Mouse (Mus musculus) left cerebral cortex, postnatal 10 days (tissue): ENCODE measurements around the gene Gk5. TPM values are rescaled to one million over a fixed set of nuclear protein-coding genes. Genes with fewer than 3 reads are reported as not detected.
A peak's percentile ranks its signal among the peaks of the same experiment; 100 is the strongest.
"Not testable (repeated sequence)": the region's sequence is repeated elsewhere in the genome, so short reads cannot be mapped to it uniquely, and the experiment has no call there.

Source experiments
- DNase-seq, 2 experiments: peaks; one replicate each; pipeline ENCODE4 v3.0.0; 2021 to 2022; ENCODE audit warnings: low spot score in 2 of 2, mixed read lengths in 1 of 2; ENCODE audit errors: extremely low spot score in 1 of 2
- intact Hi-C: fragments of 180-260 bp; cut with DNase I; formaldehyde crosslinking; loops from one replicate; pipeline ENCODE4 v1.15.1; 2025
- total RNA-seq, 2 experiments: library from RNA; stranded (reverse); gene quantifications; 2 replicates each; pipeline ENCODE4 v1.2.3; 2021

Gene Gk5
- total RNA-seq, 2 experiments from 2014 or later = 6.0 to 6.5 TPM

DNA sequence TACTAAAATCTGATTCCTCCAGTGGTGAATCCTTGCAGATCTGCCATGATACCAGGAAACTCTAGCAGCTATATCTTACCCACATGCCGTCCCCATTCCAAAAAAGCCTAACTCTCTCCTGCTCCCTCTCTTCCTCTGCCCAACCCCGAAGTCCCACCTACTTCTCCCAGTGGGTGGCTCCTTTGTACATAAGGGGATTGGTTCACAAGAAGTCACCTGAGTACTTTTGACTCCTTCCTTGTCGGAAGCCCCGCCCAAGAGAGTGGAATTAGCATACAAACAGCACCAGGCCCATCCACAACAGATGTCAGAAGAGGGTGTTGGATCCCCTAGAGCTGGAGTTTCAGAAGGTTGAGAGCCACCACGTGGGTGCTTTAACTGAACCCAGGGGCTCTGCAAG lies 20.7 kb downstream of the Gk5 start:
- DNase-seq = no peak
- intact Hi-C loops = no loop called here

DNA sequence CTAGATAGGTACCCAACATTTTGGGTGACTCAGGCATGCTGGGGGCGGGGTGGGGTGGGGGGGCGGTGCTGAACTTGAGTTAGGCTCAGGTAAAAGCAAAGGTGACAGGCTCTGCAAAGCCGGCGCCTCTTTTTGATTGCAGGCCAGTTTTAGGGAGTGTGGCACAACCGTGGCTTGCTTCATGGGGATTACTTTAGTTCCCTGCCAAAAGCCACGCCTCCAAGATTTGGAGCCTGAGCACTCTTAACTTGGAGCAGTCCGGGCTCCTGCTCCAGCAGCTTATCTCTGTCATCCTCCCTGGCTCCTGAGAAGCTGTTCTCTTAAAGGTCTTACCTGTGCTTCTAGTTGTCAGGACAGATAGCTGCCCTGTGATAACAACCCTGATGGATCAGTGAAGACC lies 21.8 kb downstream of the Gk5 start:
- intact Hi-C loops = no loop called here
- no peak for DNase-seq

DNA sequence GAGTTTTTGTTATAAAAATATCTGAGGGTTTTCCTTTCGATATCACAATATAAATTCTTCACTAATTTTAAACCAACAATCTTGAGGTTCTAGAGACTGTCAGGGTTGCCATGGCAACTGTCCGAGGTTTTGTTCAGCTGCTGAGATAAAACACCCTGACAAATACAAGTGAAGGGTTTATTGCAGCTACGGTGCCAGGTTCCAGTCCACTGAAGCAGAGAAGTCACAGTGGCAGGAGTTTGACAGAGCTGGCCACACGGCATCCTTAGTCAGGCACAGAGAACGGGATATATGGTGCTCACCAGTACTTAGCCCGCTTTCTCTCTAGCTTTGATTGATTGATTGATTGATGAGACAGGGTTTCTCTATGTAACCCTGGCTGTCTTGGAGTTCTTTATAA lies 23.3 kb downstream of the Gk5 start:
- intact Hi-C loops = no loop called here
- no peak for DNase-seq

DNA sequence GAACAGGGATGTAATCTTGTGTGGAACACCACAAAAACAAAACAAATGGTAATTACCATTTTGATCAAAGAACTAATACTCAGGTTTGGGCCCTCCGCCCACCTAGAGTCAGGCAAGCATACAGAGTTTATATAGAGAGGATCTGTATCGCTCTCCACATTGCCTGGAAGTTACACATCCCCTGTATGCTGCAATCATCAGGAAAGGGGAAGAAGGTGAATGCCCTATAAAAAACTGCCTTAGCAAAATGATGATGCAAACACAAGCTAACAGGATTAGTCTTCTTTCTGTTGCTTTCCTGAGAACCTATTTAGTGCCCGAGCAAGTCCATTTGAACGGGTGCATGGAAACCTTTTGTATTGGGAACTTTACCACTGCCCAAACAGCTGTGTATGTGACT lies 24.5 kb downstream of the Gk5 start:
- intact Hi-C loops = no loop called here
- DNase-seq = no peak

DNA sequence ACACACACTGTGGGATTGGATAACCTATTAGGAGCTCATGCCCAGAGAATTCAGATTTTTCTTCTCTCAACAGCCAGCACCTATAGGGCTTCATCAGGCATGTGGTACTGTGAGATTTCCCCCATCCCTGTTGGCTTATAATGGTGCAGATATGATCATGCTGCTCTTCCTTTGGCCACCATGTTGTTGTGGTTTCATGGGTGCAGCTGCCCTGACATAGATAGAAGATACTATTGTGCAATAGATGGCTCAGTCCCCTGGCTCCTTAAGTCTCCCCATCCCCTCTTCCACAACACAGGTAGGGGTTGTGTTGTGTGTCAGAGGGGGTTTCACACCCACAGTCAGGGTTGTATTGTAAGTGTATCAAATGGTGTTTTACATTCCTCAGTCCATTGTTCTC lies 25.7 kb downstream of the Gk5 start:
- DNase-seq = no peak
- intact Hi-C loops = no loop called here

DNA sequence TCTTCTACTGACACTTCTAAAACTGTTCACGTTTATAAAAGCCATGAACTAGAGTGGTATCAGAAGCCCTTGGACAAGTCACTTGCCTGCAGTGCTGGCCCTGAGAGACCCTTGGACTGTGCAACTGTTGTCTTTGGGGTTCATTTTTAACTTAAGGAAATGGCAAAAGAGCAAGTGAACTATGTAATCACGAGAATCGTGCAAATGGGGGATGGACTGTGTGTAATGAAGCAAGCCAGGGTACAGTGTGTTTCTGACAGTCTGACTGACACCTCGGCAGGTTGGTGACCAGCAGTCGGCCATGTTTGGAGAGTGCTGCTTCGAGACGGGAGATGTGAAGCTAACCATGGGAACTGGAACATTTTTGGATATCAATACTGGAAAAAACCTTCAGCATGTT lies 33.6 kb downstream of the Gk5 start:
- no peak for DNase-seq
- intact Hi-C loops = no loop called here

DNA sequence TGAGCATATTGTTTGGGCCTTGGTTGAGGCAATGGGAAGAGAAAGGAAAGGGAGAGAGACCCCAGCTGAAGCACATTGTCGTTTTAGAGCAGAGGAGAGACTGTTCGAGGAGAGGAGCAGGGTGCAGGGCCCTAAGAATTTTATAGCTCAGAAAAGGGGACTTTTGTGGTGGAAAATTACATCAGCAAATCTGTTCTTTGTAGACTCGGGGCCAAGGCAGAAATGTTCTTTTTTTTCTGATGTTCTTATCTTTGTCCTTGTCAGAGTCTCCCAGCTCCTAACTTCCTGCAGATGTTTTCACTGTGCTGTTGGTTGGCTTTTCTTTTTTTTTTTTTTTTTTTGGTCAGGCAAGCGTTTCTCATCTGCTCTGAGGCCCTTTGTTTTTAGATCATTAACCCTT lies 39.3 kb downstream of the Gk5 start:
- intact Hi-C loops = no loop called here
- no peak for DNase-seq

DNA sequence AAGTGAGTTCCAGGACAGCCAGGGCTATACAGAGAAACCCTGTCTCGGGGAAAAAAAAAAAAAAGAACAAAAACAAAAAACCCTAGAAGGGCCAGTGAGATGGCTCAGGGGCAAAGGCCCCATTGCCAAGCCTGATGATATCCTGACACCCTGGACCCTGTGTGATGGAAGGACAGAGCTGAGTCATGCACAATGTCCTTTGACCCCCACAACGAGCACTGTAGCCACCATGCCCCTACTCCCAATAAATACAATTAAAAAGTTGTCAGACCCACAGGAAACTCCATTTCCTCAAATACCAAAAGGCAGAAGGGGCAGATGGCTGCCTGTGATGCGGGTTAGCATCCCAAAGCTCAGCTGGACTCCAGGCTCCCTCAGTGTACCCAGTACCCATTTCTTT lies 39.9 kb downstream of the Gk5 start:
- no peak for DNase-seq
- intact Hi-C loops = no loop called here

DNA sequence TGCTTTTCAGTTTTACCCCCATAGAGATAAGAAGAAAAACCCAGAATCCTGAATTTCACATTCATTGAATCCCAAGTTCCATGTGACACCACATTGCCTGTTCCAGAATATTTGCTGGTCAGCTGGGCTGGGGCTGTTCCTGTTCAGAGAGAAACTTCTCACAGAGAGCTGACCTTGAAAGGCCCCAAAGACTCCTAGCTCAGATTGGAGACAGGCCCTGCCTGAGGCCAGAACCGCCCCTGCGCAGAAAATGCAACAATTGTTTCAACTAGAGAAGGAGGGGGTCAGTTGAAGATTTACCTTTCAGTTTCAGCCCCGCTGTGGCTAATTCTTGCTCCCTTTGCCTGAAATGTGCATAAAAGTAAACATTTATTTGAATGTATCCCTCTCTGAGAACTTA lies 41.6 kb downstream of the Gk5 start:
- intact Hi-C loops = no loop called here
- DNase-seq = no peak

DNA sequence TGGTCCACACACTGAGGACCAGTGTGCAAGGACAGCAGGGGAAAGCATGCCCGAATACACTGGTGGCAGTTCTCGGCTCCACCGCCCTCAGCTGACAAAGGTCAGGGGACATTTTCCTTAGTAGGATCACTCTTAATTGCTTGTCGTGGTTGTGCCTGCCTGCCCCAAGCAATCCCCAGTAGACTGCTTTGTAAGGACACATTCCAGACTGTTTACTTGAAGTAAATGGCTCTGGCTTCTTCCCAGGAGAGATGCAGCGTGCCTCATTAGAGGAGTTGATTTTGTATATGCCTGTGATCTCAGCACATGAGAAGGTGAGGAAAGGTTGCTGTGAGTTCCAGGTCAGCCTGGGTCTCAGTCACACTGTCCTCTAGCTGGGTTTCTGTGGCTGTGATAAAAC lies 43.3 kb downstream of the Gk5 start:
- intact Hi-C loops = no loop called here
- DNase-seq = no peak

DNA sequence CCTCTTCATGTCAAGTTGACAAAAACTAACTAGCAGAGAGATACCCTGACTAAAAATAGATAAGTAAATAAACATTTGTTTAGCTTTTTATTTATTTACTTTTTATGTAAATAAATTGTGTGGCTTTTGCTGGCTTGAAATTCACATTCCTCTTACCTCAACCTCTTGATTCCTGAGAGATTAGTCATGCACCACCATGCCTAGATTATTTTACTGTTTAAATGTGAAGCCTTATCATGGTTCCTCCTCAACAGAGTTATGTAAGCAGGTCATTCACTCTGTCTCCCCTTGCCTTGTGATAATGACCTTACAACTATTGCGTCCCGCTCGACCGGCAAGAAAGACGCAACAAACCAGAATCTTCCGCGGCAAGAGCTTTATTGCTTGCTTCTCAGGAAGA lies 44.3 kb downstream of the Gk5 start:
- intact Hi-C loops = no loop called here
- no peak for DNase-seq

DNA sequence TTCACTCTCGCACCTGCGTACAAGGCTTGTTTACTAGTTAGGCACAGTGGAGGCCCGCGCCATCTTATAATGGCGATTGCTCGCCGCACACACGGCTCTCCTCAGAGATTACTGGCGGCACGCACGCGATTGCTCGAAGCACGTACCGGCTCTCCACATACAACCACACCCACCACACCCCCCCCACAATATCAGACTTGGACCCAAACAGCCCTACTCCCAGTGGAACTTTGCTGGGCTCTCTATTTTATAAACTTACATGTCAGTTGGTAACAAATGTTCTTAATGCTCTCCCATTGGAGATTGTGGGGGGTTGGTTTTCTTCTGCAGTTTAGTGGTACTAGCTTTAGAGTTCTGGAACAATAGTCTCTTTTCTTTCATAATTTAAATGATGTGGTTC lies 44.8 kb downstream of the Gk5 start:
- intact Hi-C loops, DNase-seq: not testable (repeated sequence)

DNA sequence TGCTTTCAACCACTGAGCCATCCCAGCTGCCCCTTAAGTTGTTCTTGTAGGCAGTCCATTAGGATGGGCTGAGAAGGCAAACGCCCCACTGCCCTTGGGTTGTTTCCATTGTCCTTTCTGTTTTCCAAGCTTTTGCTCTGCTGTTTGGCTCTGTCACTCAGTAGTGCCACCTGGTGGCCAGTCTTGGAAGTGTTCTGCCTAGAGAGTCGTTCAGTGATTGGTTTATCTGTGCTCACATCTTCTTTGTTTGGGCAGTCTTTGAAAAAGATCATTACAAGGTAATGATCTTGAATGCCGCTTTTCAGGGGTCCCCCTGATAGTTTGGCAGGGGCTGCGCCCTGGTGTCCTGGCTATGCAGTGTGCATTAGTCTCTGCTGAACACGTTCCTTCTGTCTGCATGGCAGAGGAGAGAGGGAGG lies 48.0 kb downstream of the Gk5 start:
- intact Hi-C loops = no loop called here
- peak; percentile 23 to 58 for DNase-seq

DNA sequence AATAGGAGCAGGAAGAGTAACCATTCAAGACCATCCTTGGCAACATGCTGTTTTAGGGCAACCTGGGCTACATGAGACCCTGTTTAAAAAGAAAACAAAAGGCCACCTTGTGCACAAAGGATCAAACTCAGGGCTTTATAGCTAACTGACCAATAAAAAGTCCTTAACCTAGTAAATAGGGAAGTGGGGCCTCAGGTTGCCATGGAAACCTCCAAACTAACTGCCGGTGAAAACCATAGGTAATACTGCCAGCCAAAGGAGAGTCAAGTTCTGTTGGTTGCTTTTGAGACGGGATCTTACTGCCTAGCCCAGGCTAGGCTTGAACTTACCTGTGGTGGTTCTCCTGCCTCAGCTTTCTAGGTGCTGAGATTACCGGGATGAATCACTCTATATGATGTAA lies 51.4 kb downstream of the Gk5 start:
- intact Hi-C loops = no loop called here
- no peak for DNase-seq

DNA sequence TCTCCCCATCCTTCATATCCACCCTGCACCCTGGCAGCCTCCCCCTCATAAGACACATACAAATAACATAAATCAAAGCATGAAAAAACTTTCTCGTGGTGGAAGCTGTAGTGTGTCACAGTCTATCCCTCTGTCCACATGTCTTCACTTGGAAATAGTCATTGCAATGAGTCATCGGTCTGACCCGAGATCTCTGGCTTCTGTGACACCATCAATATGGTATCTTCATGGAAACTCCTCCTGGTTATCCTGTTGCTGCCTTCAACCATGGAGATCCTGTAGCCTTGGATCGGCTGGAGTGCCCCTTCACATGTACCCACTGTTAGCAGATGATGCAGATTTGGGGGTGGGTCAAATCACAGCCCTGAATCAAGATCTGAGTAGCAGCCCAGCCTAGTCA lies 65.7 kb downstream of the Gk5 start:
- intact Hi-C loops = no loop called here
- DNase-seq = no peak

DNA sequence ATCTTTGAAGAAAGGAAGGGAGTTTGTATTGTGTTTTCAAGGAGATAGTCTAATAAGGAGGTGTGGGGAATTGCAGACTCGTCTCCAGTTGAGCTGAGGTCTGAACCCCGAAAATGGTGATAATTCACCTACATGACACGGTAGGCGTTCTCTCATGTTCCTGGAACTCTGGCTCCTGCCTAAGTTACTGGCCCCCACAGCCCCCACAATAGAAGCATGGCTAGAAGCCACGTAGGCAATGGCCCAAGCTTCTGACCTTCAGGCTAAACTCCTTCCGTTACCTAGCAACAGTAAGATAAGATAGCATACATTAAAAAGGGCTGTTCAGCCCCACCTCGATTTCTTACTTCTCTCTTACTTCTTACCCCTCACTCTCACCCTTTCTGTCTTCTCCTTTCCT lies 67.5 kb downstream of the Gk5 start:
- DNase-seq = no peak
- intact Hi-C loops = no loop called here

DNA sequence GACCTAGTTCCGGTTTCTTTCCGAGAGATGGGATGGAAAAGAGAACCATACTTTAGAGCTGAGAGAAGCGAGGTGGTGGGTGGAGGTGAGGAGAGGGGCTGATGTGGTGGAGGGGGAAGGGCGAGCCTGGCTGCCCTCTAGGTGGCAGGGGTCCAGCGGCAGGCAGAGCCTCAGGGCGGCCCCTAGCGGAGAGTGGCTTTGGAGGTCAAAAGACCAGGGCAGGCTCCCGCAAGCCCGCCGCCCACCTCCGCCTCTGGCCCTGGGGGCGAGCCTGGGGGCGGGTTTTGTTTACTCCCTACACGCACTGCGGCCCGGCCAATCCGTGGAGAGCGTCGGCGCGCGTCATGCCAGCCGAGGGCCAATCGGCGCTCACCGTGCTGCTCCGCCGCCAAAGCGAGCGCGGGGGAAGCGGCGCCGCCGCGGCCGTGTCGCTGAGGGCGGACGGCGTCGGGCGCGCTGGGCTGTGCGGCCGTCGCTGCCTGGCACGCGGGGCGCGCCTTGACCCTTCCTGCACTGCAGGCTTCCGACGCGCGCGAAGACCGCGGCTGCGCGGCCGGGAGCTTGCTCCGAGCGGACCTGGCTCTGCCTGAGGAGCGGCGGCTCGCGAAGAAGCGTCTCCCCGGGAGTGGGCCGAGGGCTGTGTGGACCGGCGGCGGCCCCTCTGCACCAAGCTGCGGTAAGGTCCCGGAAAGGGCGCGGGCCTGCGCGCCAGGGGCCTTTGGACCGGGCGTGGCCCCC lies 76.9 kb downstream of the Gk5 start, which contains the start of gene Tfdp2:
Gene Tfdp2 (plus strand): TSS at position 391 of the 738 bp plus-strand sequence.
- intact Hi-C loops = no loop called here
- peak; percentile 74 to 95 for DNase-seq

DNA sequence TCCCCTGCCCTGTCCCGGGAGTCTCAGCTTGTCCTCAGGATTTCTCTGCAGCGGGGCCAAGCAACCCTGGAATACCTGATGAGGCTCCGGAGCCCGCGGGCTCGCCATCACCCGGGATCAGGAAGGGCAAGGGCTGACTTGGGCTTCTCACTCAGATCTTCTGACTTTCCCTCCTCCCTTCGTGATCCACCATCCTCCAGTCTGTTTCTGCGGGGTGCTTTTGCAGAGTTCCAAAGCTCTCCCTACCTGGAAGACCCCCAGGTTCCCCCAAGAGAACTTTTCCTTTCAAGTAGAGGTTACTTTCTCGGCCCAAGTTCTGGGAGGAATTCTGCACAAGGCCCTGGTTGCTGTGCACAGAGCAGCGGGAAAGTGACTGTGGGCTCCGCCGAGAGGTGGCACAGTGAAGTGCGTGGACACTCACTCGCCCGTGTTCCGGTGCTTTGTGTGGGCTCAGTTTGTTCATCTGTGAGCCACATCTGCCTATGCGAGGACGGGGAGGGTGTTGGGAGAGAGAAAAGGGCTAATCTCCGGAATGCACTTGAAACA lies 77.5 kb downstream of the Gk5 start:
- intact Hi-C loops = no loop called here
- peak; percentile 14 to 62 for DNase-seq

DNA sequence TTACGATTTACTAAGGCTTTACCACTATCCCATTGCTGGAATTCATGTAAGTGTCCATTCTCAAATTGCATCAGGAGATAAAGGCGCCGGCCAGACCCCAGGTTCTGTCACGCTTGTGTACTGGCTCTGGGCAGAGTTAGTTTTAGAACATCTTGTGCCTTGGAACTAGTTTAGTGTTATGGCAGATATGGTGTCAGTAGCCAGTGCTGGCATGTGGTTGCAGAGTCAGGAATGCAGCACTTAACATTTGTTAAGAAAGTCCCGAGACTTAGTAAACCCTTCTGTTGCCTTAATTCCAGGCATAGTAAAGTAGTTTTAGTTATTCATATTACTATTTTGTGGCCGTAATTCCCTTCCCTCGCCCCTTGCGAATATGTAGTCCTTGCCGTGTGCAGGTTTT lies 78.6 kb downstream of the Gk5 start:
- DNase-seq = no peak
- intact Hi-C loops = no loop called here

DNA sequence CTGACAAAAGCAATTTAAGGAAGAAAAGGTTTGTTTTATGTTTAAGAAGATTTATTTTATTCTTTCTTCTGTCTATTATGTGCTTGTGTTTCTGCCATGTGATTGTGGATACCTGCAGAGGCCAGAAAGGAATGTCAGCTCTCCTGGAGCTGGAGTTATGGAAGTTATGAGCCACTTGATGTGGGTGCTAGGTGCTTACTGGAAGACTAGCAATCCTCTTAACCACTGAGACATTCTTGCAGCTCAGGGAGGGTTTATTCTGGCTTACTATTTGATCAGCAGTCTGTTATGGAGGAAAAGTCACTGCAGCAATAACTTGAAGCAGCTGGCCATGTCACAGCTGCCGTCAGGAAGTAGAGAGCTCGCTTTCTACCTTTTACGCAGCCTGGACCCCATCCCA lies 84.5 kb downstream of the Gk5 start:
- no peak for DNase-seq
- intact Hi-C loops = no loop called here

DNA sequence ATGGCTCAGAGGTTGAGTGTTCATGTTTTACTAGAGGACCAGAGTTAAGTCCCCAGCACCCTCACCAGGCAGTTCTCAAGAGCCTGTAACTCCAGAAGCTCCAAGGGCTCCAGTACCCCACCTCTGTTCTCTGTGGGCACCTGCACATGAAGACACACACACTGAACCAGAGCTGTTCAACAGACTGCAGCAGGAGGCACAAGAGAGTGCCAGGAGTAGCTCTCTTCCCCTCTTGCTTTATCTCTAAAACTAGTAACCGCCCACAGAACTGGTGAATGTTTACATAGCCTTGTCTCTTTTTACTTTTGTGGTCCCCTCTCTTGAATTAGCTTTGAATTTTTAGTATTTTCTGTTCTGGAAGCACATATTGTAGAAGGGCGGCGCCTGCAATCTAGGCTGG lies 88.3 kb downstream of the Gk5 start:
- intact Hi-C loops = no loop called here
- DNase-seq = no peak
